Mouse (Mus musculus) lung, postnatal 0 days (tissue): ENCODE data around the gene Ppa1. TPM values are rescaled to one million over a fixed set of nuclear protein-coding genes. Genes with fewer than 3 reads are reported as not detected.

Experiments
- ATAC-seq: fragments of 200-750 bp; cut with Nextera tagmentation; 2 replicates; pipeline ENCODE4 v1.8.0; 2017; ENCODE audit warnings: moderate library complexity
- DNase-seq: peaks from one replicate; pipeline ENCODE4 v3.0.0-alpha.2; 2016; ENCODE audit warnings: low spot score
- H3K27ac ChIP-seq: fragments of 300-500 bp; sonication (generic); 2 replicates; pipeline ENCODE4 v1.5.1; 2014; ENCODE audit warnings: antibody characterized with exemption, mild to moderate bottlenecking, low read length, mixed read lengths
- H3K27me3 ChIP-seq: fragments of 300-500 bp; sonication (generic); replicated peaks from 2 replicates; pipeline ENCODE4 v1.6.1; 2014; ENCODE audit warnings: low read length, mixed read lengths; ENCODE audit not compliant: insufficient read depth
- H3K36me3 ChIP-seq: fragments of 300-500 bp; sonication (generic); 2 replicates; pipeline ENCODE4 v1.6.1; 2014; ENCODE audit warnings: low read length, mixed read lengths; ENCODE audit not compliant: insufficient read depth
- H3K4me1 ChIP-seq: fragments of 300-500 bp; sonication (generic); 2 replicates; pipeline ENCODE4 v1.6.1; 2014; ENCODE audit warnings: antibody characterized with exemption, low read depth, low read length, mixed read lengths; ENCODE audit not compliant: insufficient read depth
- H3K4me2 ChIP-seq: fragments of 300-500 bp; sonication (generic); replicated peaks from 2 replicates; pipeline ENCODE4 v1.6.1; 2014; ENCODE audit warnings: low read depth, mild to moderate bottlenecking, low read length, moderate library complexity, mixed read lengths
- H3K4me3 ChIP-seq: fragments of 300-500 bp; sonication (generic); 2 replicates; pipeline ENCODE4 v1.5.1; 2014; ENCODE audit warnings: low read depth, low read length
- H3K9ac ChIP-seq: fragments of 300-500 bp; sonication (generic); replicated peaks from 2 replicates; pipeline ENCODE4 v1.6.1; 2014; ENCODE audit warnings: low read depth, mild to moderate bottlenecking
- H3K9me3 ChIP-seq: fragments of 300-500 bp; sonication (generic); 2 replicates; pipeline ENCODE4 v1.6.1; 2016; ENCODE audit warnings: low read length, mixed read lengths
- CTCF ChIP-seq: IDR thresholded peaks from 2 replicates; pipeline ENCODE4 v1.5.1; 2016; ENCODE audit warnings: antibody characterized with exemption, mild to moderate bottlenecking
- EP300 ChIP-seq: IDR thresholded peaks from 2 replicates; pipeline ENCODE4 v1.6.1; 2016; ENCODE audit warnings: antibody characterized with exemption, mild to moderate bottlenecking, control low read depth
- WGBS: fragments of 180-500 bp; shearing (Covaris S2); extraction: QIAGEN DNeasy Blood & Tissue Kit; methylation state at CpG from one replicate; pipeline ENCODE4 v1.1.7; 2014; 5-methylcytosine and 5-hydroxymethylcytosine counted together
- polyA plus RNA-seq: library from polyadenylated mRNA; unstranded; fragments of >200 nt; fragmentation: Nextera tagmentation; extraction: Ambion mirVana; gene quantifications from 2 replicates; pipeline ENCODE4 v1.2.1, GENCODE M21; 2015

Gene Ppa1
- polyA plus RNA-seq, 1 experiment from 2014 or later: 39.8 TPM

DNA sequence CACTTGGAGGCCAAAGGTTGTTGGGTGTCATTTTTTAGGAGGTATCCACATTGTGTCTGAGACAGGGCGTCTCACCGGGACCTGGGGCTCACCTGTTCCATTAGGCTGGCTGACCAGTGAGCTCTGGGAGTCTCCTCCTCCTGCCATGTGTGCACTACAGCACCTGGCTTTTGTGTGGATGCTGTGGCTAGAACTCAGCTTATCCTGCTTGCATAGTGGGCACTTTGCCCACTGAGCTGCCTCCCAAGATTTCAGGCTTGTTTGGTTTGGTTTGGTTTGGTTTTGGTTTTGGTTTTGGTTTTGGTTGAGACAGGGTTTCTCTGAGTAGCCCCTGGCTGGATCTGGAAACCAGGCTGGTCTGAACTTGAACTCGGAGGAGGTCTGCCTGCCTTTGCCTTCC lies 73.9 kb downstream of the Ppa1 start:
- H3K4me2 ChIP-seq: no peak overlapping the region
- H3K36me3 ChIP-seq: no peaks in the 10 kb centered on the region
- DNase-seq: no peak
- TF ChIP-seq CTCF: no peak
- TF ChIP-seq EP300: no peak
- H3K9me3 ChIP-seq: no peaks in the 10 kb centered on the region
- no peak overlapping the region for H3K27ac ChIP-seq
- no peaks in the 10 kb centered on the region for H3K4me1 ChIP-seq
- ATAC-seq: no peak
- 74% methylated on average over 3 of the region's 3 CpGs for WGBS
- no peaks in the 10 kb centered on the region for H3K27me3 ChIP-seq
- no peak overlapping the region for H3K9ac ChIP-seq
- H3K4me3 ChIP-seq: no peak overlapping the region

- Histone ChIP-seq H3K27me3 (no peaks in the 10 kb centered on the region), H3K4me3 (no peak overlapping the region), H3K27ac (no peak overlapping the region), H3K36me3 (no peaks in the 10 kb centered on the region), H3K4me1 (no peaks in the 10 kb centered on the region), H3K4me2 (no peak overlapping the region), H3K9ac (no peak overlapping the region), H3K9me3 (no peaks in the 10 kb centered on the region)
- DNase-seq (no peak), ATAC-seq (peak; percentile 60)
- 49% methylated on average over 6 of the region's 6 CpGs for WGBS
- TF ChIP-seq CTCF (no peak), EP300 (no peak)
These were observed 74.9 kb downstream of the Ppa1 start for GRCm38 (mm10) chr10:61723271-61723670.

Other genes with a start within 250 kb of the Ppa1 start
- gene Nodal, start 230.6 kb upstream of the Ppa1 start, polyA plus RNA-seq: 0.37 TPM in 2 replicates
- gene Eif4ebp2, start 195.9 kb upstream of the Ppa1 start, polyA plus RNA-seq: 61.3 and 62.5 TPM in 2 replicates
- gene Lrrc20, start 172.8 kb upstream of the Ppa1 start, polyA plus RNA-seq: 5.8 and 6.6 TPM in 2 replicates
- 0.19 and 0.54 TPM in 2 replicates for gene Npffr1, start 53.1 kb upstream of the Ppa1 start, polyA plus RNA-seq
- gene Sar1a, start 31.7 kb downstream of the Ppa1 start, polyA plus RNA-seq: 184 and 185 TPM in 2 replicates
- gene Tysnd1, start 47.0 kb downstream of the Ppa1 start, polyA plus RNA-seq: 18.3 and 20.8 TPM in 2 replicates
- gene Aifm2, start 66.7 kb downstream of the Ppa1 start, polyA plus RNA-seq: 15.3 and 15.8 TPM in 2 replicates
- gene H2afy2, start 135.6 kb downstream of the Ppa1 start, polyA plus RNA-seq: 23.9 and 26.6 TPM in 2 replicates